Mouse (Mus musculus) limb, embryonic 11.5 days (tissue): ENCODE data around the gene Pcca. TPM values are rescaled to one million over a fixed set of nuclear protein-coding genes. Genes with fewer than 3 reads are reported as not detected.

Experiments
- ATAC-seq: fragments of 200-750 bp; cut with Nextera tagmentation; 2 replicates; pipeline ENCODE4 v1.8.0; 2017; ENCODE audit warnings: low read depth; ENCODE audit not compliant: insufficient number of reproducible peaks, low FRiP score, low TSS enrichment
- DNase-seq: peaks from one replicate; pipeline ENCODE4 v3.0.0-alpha.2; 2015; ENCODE audit warnings: low spot score
- H3K27ac ChIP-seq: fragments of 300-500 bp; sonication (generic); replicated peaks from 2 replicates; pipeline ENCODE4 v1.5.1; 2014; ENCODE audit warnings: low read depth, mild to moderate bottlenecking, low read length
- H3K27me3 ChIP-seq: fragments of 300-500 bp; sonication (generic); 2 replicates; pipeline ENCODE4 v1.6.1; 2014; ENCODE audit warnings: mild to moderate bottlenecking, low read length, mixed read lengths; ENCODE audit not compliant: control insufficient read depth, insufficient read depth
- H3K36me3 ChIP-seq: fragments of 300-500 bp; sonication (generic); 2 replicates; pipeline ENCODE4 v1.6.1; 2014; ENCODE audit warnings: mild to moderate bottlenecking, low read length, moderate library complexity, mixed read lengths; ENCODE audit not compliant: control insufficient read depth, insufficient read depth
- H3K4me1 ChIP-seq: fragments of 300-500 bp; sonication (generic); 2 replicates; pipeline ENCODE4 v1.6.1; 2014; ENCODE audit warnings: low read length, mixed read lengths; ENCODE audit not compliant: control insufficient read depth, insufficient read depth
- H3K4me2 ChIP-seq: fragments of 300-500 bp; sonication (generic); 2 replicates; pipeline ENCODE4 v1.6.1; 2014; ENCODE audit warnings: low read depth, mild to moderate bottlenecking, moderate library complexity; ENCODE audit not compliant: severe bottlenecking
- H3K4me3 ChIP-seq: fragments of 300-500 bp; sonication (generic); 2 replicates; pipeline ENCODE4 v1.5.1; 2014; ENCODE audit warnings: low read depth, low read length
- H3K9ac ChIP-seq: fragments of 300-500 bp; sonication (generic); 2 replicates; pipeline ENCODE4 v1.6.1; 2014; ENCODE audit warnings: mild to moderate bottlenecking, low read length
- H3K9me3 ChIP-seq: fragments of 300-500 bp; sonication (generic); 2 replicates; pipeline ENCODE4 v1.6.1; 2016; ENCODE audit warnings: low read length; ENCODE audit not compliant: control insufficient read depth
- WGBS: fragments of 180-500 bp; shearing (Covaris S2); extraction: QIAGEN DNeasy Blood & Tissue Kit; methylation state at CpG from one replicate; pipeline ENCODE4 v1.1.7; 2014; 5-methylcytosine and 5-hydroxymethylcytosine counted together
- polyA plus RNA-seq: library from polyadenylated mRNA; unstranded; fragments of >200 nt; fragmentation: Nextera tagmentation; extraction: Ambion mirVana; gene quantifications from 2 replicates; pipeline ENCODE4 v1.2.1, GENCODE M21; 2014

Pcca gene
- polyA plus RNA-seq, 1 experiment from 2014 or later, result 36.4 TPM

DNA sequence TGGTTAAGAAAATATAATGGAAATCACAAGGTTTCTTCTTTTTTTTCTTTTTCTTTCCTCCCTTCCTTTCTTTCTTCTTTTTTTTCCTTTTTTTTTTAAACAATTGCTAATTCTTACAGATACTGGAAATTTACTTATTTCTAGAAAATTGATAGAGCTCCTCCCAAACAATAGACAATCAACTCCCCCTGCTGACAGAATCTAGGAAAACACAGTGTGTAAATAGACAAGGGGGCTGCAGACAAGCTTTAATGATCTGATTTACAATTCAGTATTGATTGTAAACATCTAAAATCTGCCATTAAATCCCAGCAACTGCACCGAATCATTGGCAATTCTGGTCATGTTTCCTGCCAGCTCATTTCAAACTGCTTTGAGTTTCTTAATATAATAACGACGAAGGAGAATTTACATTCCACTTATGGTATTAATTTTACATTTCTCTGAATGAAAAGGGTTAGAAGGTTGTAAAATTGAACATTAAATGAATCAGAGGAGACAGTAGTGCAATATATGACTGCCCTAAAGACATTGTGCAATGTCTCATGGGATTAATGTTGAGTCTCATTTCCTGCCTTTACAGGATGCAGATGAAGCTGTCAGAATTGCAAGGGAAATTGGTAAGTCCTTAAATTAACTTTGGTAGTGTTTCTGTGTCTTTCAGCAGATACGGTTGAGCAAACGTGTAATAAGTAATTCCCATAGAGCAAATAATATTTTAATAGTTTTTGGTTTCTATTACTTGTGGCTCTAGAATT lies 103.9 kb downstream of the Pcca start:
- no peaks in the 10 kb centered on the region; the same call in 1 of the 2 replicates for H3K4me1 ChIP-seq
- no peak for ATAC-seq
- no peak overlapping the region for H3K4me3 ChIP-seq
- H3K9me3 ChIP-seq, result no peaks in the 10 kb centered on the region
- no peak overlapping the region for H3K9ac ChIP-seq
- no peaks in the 10 kb centered on the region for H3K27me3 ChIP-seq
- no peaks in the 10 kb centered on the region for H3K36me3 ChIP-seq
- WGBS, result 13% methylated on average over 5 of the region's 5 CpGs
- DNase-seq, result no peak
- no peak overlapping the region for H3K4me2 ChIP-seq
- no peak overlapping the region for H3K27ac ChIP-seq

DNA sequence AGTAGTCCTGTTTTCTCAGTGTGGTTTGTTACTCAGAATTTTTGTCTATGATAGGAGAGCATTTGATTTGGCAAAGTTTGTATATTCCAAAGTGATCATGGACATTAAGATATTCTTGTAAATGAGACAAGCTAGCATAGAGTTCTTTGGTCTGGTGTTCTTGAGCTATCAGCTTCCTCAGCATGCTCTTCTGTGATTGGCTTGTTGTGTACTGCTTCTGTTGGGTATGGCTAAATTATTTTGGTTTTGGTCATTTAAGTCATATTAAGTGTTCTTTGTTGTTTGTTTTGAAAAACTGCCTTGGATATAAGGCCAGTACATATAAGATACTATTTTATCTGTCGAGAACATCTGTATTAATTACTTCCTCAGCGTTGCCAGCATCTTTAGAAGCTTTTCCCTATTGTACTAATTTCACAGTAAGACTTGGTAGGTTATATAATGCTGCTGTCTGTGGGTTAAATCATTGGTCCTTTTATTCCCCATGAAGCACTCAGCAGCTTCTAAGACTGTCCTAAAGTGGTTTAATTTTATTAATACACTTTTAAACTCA lies 105.1 kb downstream of the Pcca start:
- no peak for DNase-seq
- no peak overlapping the region for H3K9ac ChIP-seq
- H3K4me2 ChIP-seq, result no peak overlapping the region
- 91% methylated on average over 2 of the region's 2 CpGs for WGBS
- H3K9me3 ChIP-seq, result no peaks in the 10 kb centered on the region
- H3K4me1 ChIP-seq, result no peaks in the 10 kb centered on the region; the same call in 1 of the 2 replicates
- no peak overlapping the region for H3K27ac ChIP-seq
- H3K4me3 ChIP-seq, result no peak overlapping the region
- ATAC-seq, result no peak
- no peaks in the 10 kb centered on the region for H3K27me3 ChIP-seq
- no peaks in the 10 kb centered on the region for H3K36me3 ChIP-seq

DNA sequence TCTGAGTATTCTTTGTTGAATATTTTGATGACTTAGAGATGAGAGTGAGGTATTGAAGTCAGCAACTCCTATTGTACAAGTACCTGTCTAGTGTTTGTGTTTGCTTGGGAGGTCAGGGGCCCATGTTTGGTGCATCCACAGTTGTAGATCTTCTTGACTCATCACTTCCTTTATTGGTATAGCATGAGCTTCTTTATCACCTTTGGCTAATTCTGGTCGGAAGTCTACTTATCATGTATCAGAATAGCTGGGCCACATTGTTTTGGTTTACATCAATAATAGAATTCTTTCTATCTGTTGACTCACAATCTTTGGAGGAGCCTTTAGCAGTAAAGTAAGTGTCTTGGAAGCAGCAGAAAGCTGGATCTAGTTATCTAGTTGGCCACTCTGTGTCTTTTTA lies 108.3 kb downstream of the Pcca start:
- H3K9ac ChIP-seq, result no peak overlapping the region
- no peak overlapping the region for H3K4me2 ChIP-seq
- no peaks in the 10 kb centered on the region for H3K36me3 ChIP-seq
- no peaks in the 10 kb centered on the region for H3K27me3 ChIP-seq
- no peaks in the 10 kb centered on the region for H3K9me3 ChIP-seq
- 87% methylated on average over 1 of the region's 1 CpGs for WGBS
- ATAC-seq (no peak), DNase-seq (no peak)
- H3K27ac ChIP-seq, result no peak overlapping the region
- no peaks in the 10 kb centered on the region; the same call in 1 of the 2 replicates for H3K4me1 ChIP-seq
- H3K4me3 ChIP-seq, result no peak overlapping the region

DNA sequence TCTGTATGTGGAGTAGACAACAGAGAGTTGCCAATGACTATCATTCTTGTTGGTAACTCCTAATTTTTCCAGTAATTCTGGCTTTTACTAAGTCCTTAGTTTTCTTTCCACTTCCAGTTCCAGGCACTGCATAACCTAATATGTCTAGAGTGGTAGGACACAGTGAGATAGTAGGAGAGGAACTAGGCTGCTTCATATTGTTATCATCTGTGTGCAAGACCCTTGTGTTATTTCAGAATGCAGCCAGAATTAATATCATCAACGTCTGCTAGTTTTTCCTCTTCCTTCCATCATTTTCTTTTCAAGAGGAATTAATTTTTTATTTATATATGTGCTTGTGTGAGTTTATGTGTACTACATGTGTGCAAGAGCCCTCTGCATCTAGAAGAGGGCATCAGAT lies 114.1 kb downstream of the Pcca start:
- Histone ChIP-seq H3K27me3 (no peaks in the 10 kb centered on the region), H3K4me2 (no peak overlapping the region), H3K4me1 (no peaks in the 10 kb centered on the region), H3K36me3 (no peaks in the 10 kb centered on the region), H3K9me3 (no peaks in the 10 kb centered on the region), H3K4me3 (no peak overlapping the region), H3K27ac (no peak overlapping the region), H3K9ac (no peak overlapping the region)
- DNase-seq (no peak), ATAC-seq (no peak)
- 83% methylated on average over 1 of the region's 1 CpGs for WGBS

DNA sequence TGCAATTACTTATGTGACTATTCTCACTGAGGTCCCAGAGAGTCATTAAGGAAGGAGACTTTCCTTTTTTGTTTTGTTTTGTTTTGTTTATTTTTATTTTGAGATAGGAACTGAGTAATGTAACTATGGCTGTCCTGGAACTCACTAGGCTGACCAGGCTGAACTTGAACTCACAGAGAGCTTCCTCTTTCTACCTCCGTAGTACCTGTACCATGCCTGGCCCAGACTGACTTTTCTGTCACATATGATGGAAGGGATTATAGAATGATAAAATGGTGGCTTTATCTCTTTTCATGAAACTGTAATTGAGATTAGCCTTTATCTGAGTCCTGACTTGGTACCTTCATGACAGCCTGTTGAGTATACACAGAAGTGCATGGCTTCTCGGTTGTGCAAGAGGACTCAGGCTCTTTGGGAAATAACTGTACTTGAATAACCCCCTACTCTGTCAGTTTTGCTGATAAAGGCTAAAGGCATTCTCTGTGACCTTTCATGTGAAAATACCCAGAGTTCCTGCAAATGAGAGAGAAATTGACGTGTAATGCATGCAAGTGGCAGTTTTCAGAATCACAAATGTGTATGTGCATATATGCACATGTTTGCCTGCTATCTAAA lies 115.3 kb downstream of the Pcca start:
- no peak overlapping the region for H3K27ac ChIP-seq
- H3K9me3 ChIP-seq, result no peaks in the 10 kb centered on the region
- no peaks in the 10 kb centered on the region for H3K4me1 ChIP-seq
- WGBS, result 82% methylated on average over 3 of the region's 3 CpGs
- no peak for ATAC-seq
- H3K9ac ChIP-seq, result no peak overlapping the region
- no peak for DNase-seq
- no peaks in the 10 kb centered on the region for H3K36me3 ChIP-seq
- H3K27me3 ChIP-seq, result no peaks in the 10 kb centered on the region
- no peak overlapping the region for H3K4me3 ChIP-seq
- H3K4me2 ChIP-seq, result no peak overlapping the region

DNA sequence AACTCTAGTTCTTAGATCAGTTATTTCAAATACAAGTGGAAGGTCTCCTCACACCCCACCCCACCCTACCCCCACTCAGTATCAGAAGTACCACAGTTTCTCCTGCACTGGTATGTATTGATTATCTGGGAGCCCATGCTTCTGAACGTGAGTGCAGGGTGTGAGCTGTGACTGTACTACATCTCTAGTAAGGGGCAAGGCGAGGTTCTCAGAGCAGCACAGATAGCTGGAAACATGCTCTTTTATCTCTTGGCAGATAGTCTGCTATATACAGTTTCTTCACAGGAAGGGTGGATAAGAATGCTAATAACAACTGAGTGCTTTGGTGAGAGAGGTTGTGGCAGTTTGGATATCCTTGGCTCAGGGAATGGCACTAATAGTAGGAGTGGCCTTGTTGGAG lies 117.6 kb downstream of the Pcca start:
- H3K36me3 ChIP-seq, result no peaks in the 10 kb centered on the region
- WGBS, result 89% methylated on average over 2 of the region's 2 CpGs

DNA sequence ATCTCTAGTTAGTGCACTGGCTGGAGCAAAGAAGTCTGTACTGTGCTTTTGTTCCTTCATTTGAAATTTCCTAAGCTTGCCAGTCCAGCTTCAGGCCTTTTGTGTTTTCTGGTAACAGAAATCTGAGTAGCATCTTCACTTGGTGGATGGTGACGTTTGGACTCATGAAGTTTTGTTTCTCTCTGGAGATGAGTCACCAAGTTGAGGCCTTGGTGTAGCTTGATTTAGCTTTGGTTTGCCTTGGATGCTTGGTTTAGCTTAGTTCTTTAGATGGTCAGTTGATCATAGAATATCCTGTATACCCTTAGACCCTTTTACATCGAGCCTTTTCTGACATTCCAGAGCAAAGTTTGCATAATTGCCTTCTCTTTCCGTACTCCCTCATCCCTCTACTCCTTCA lies 141.5 kb downstream of the Pcca start:
- Histone ChIP-seq H3K9me3 (no peaks in the 10 kb centered on the region), H3K4me2 (no peak overlapping the region), H3K36me3 (no peaks in the 10 kb centered on the region), H3K9ac (no peak overlapping the region), H3K27ac (no peak overlapping the region), H3K27me3 (no peaks in the 10 kb centered on the region), H3K4me1 (no peaks in the 10 kb centered on the region), H3K4me3 (no peak overlapping the region)
- DNase-seq, result no peak
- ATAC-seq, result no peak
- WGBS, result 86% methylated on average over 3 of the region's 3 CpGs

More for the DNA sequence above, 117.6 kb downstream of the Pcca start:
- DNase-seq (no peak), ATAC-seq (no peak)
- Histone ChIP-seq H3K27me3 (no peaks in the 10 kb centered on the region), H3K4me3 (no peak overlapping the region), H3K4me2 (no peak overlapping the region), H3K4me1 (no peaks in the 10 kb centered on the region), H3K9ac (no peak overlapping the region), H3K27ac (no peak overlapping the region), H3K9me3 (no peaks in the 10 kb centered on the region)

DNA sequence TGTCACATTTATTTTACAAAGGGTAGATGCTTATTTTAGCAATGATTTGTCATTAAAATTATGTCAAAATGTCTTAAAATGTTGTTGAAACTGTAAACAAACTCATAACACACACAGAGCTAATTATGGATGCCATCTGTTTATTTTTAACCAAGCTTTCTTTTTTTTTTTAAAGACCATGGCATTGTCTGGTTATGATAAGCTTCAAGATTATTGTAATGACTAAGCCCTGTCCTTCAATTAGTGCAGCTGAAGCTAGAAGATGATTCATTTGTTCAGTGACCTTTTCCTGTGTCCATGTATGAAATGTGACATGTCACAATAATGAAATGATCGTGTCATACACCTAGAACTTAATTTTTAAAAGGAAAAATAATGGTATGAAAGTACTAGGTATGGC lies 149.5 kb downstream of the Pcca start:
- H3K4me3 ChIP-seq, result no peak overlapping the region
- no peak overlapping the region for H3K27ac ChIP-seq
- H3K4me1 ChIP-seq, result no peaks in the 10 kb centered on the region
- ATAC-seq (no peak), DNase-seq (no peak)
- no peaks in the 10 kb centered on the region for H3K9me3 ChIP-seq
- 87% methylated on average over 1 of the region's 1 CpGs for WGBS
- no peak overlapping the region for H3K9ac ChIP-seq
- no peaks in the 10 kb centered on the region for H3K27me3 ChIP-seq
- no peak overlapping the region for H3K4me2 ChIP-seq
- H3K36me3 ChIP-seq, result no peaks in the 10 kb centered on the region
